Mouse (Mus musculus) MEL (cell line): ENCODE measurements around the gene Mgll. TPM values are rescaled to one million over a fixed set of nuclear protein-coding genes. Genes with fewer than 3 reads are reported as not detected.

Source experiments
- DNase-seq: peaks from one replicate; pipeline ENCODE4 v3.0.0; 2011; ENCODE audit warnings: low read depth, low spot score
- H3K27ac ChIP-seq: 2 replicates; pipeline ENCODE4 v1.5.1; 2012; ENCODE audit warnings: low read depth, mild to moderate bottlenecking, control low read depth, low read length, moderate library complexity; ENCODE audit not compliant: control insufficient read depth
- H3K27me3 ChIP-seq, 2 experiments: fragments of 150-350 bp in 1 of 2; sonication (generic) in 1 of 2; 2 replicates each; pipeline ENCODE4 v1.6.1; 2012; ENCODE audit warnings: low read length in 2 of 2, mild to moderate bottlenecking in 2 of 2, improper control_type of control experiment in 1 of 2, moderate library complexity in 1 of 2; ENCODE audit not compliant: insufficient read depth in 2 of 2, control insufficient read depth in 1 of 2
- H3K36me3 ChIP-seq, 2 experiments: 2 replicates each; pipeline ENCODE4 v1.6.1; 2012 to 2014; ENCODE audit warnings: low read length in 2 of 2, improper control_type of control experiment in 1 of 2, inconsistent platforms in 1 of 2, mild to moderate bottlenecking in 1 of 2; ENCODE audit not compliant: insufficient read depth in 2 of 2, control insufficient read depth in 1 of 2
- H3K4me1 ChIP-seq, 2 experiments: fragments of 150-350 bp in 1 of 2; sonication (generic) in 1 of 2; 2 replicates each; pipeline ENCODE4 v1.6.1; 2012; ENCODE audit warnings: low read length in 2 of 2, improper control_type of control experiment in 1 of 2, mild to moderate bottlenecking in 1 of 2; ENCODE audit not compliant: insufficient read depth in 2 of 2, control insufficient read depth in 1 of 2
- H3K4me3 ChIP-seq, 2 experiments: fragments of 150-350 bp in 1 of 2; sonication (generic) in 1 of 2; 2 replicates each; pipeline ENCODE4 v1.5.1; 2012; ENCODE audit warnings: low read depth in 2 of 2, low read length in 2 of 2, mild to moderate bottlenecking in 2 of 2, moderate library complexity in 2 of 2, control low read depth in 1 of 2, improper control_type of control experiment in 1 of 2; ENCODE audit not compliant: control insufficient read depth in 1 of 2, insufficient read depth in 1 of 2
- H3K79me2 ChIP-seq: 2 replicates; pipeline ENCODE4 v1.6.1; 2012; ENCODE audit warnings: mild to moderate bottlenecking, low read length, moderate library complexity; ENCODE audit not compliant: control insufficient read depth, poor library complexity, insufficient read depth
- H3K9ac ChIP-seq: 2 replicates; pipeline ENCODE4 v1.6.1; 2012; ENCODE audit warnings: low read depth, mild to moderate bottlenecking, control low read depth, low read length, moderate library complexity; ENCODE audit not compliant: control insufficient read depth, poor library complexity, severe bottlenecking
- H3K9me3 ChIP-seq: fragments of 150-350 bp; sonication (generic); replicated peaks from 2 replicates; pipeline ENCODE4 v1.6.1; 2012; ENCODE audit warnings: mild to moderate bottlenecking, low read length, improper control_type of control experiment, moderate library complexity; ENCODE audit not compliant: insufficient read depth
- BHLHE40 ChIP-seq: IDR thresholded peaks from 2 replicates; pipeline ENCODE4 v1.6.1; 2012; ENCODE audit warnings: low read depth, mild to moderate bottlenecking, inconsistent platforms, low read length, improper control_type of control experiment, borderline replicate concordance
- CTCF ChIP-seq, 3 experiments: IDR thresholded peaks in 2 of 3; conservative IDR thresholded peaks in 1 of 3; 2 replicates each; pipeline ENCODE4 v1.5.1; 2011 to 2012; ENCODE audit warnings: low read length in 3 of 3, low read depth in 2 of 3, mild to moderate bottlenecking in 2 of 3, improper control_type of control experiment in 1 of 3, inconsistent platforms in 1 of 3, mixed read lengths in 1 of 3, moderate library complexity in 1 of 3; ENCODE audit not compliant: control insufficient read depth in 1 of 3, insufficient read depth in 1 of 3, poor library complexity in 1 of 3, severe bottlenecking in 1 of 3
- ETS1 ChIP-seq: IDR thresholded peaks from 2 replicates; pipeline ENCODE4 v1.6.1; 2012; ENCODE audit warnings: low read depth, mild to moderate bottlenecking, inconsistent platforms, low read length, improper control_type of control experiment, moderate library complexity
- GABPA ChIP-seq: IDR thresholded peaks from 2 replicates; pipeline ENCODE4 v1.6.1; 2012; ENCODE audit warnings: low read depth, mild to moderate bottlenecking, inconsistent platforms, low read length, improper control_type of control experiment, moderate library complexity
- HCFC1 ChIP-seq: IDR thresholded peaks from 2 replicates; pipeline ENCODE4 v1.6.1; 2012; ENCODE audit warnings: low read depth, mild to moderate bottlenecking, inconsistent platforms, low read length, improper control_type of control experiment, moderate library complexity
- MAFK ChIP-seq: IDR thresholded peaks from 2 replicates; pipeline ENCODE4 v1.6.1; 2011; ENCODE audit warnings: low read depth, mild to moderate bottlenecking, low read length, improper control_type of control experiment, borderline replicate concordance
- MAX ChIP-seq: IDR thresholded peaks from 2 replicates; pipeline ENCODE4 v1.6.1; 2011; ENCODE audit warnings: low read length, improper control_type of control experiment
- MAZ ChIP-seq: IDR thresholded peaks from 2 replicates; pipeline ENCODE4 v1.6.1; 2012; ENCODE audit warnings: low read depth, mild to moderate bottlenecking, inconsistent platforms, low read length, improper control_type of control experiment
- MEF2A ChIP-seq: IDR thresholded peaks from 2 replicates; pipeline ENCODE4 v1.6.1; 2014; ENCODE audit warnings: low read depth, mild to moderate bottlenecking, inconsistent platforms, low read length, improper control_type of control experiment; ENCODE audit not compliant: poor library complexity, insufficient replicate concordance, severe bottlenecking; ENCODE audit errors: extremely low read depth
- MXI1 ChIP-seq: IDR thresholded peaks from 2 replicates; pipeline ENCODE4 v1.6.1; 2011; ENCODE audit warnings: mild to moderate bottlenecking, low read depth, low read length, improper control_type of control experiment
- MYB ChIP-seq: IDR thresholded peaks from 2 replicates; pipeline ENCODE4 v1.6.1; 2011; ENCODE audit warnings: mild to moderate bottlenecking, low read depth, low read length, improper control_type of control experiment
- NELFE ChIP-seq: IDR thresholded peaks from 2 replicates; pipeline ENCODE4 v1.6.1; 2011; ENCODE audit warnings: low read depth, low read length, improper control_type of control experiment
- NRF1 ChIP-seq: IDR thresholded peaks from 2 replicates; pipeline ENCODE4 v1.6.1; 2014; ENCODE audit warnings: low read depth, mild to moderate bottlenecking, inconsistent platforms, low read length, improper control_type of control experiment, moderate library complexity; ENCODE audit not compliant: poor library complexity, insufficient read depth, severe bottlenecking
- POLR2A ChIP-seq, 2 experiments: IDR thresholded peaks; 2 replicates each; pipeline ENCODE4 v1.6.1; 2011 to 2012; ENCODE audit warnings: low read length in 2 of 2, mild to moderate bottlenecking in 2 of 2, control low read depth in 1 of 2, improper control_type of control experiment in 1 of 2, low read depth in 1 of 2, moderate library complexity in 1 of 2; ENCODE audit not compliant: control insufficient read depth in 1 of 2, insufficient read depth in 1 of 2, poor library complexity in 1 of 2
- POLR2AphosphoS5 ChIP-seq: IDR thresholded peaks from 2 replicates; pipeline ENCODE4 v1.6.1; 2012; ENCODE audit warnings: low read depth, borderline replicate concordance, mild to moderate bottlenecking, inconsistent platforms, low read length, moderate library complexity, mixed read lengths
- RCOR1 ChIP-seq: IDR thresholded peaks from 2 replicates; pipeline ENCODE4 v1.6.1; 2012; ENCODE audit warnings: low read depth, mild to moderate bottlenecking, inconsistent platforms, low read length, improper control_type of control experiment
- SIN3A ChIP-seq: IDR thresholded peaks from 2 replicates; pipeline ENCODE4 v1.6.1; 2012; ENCODE audit warnings: low read length, improper control_type of control experiment, inconsistent platforms
- TAL1 ChIP-seq: IDR thresholded peaks from 2 replicates; pipeline ENCODE4 v1.6.1; 2012; ENCODE audit warnings: mild to moderate bottlenecking, inconsistent platforms, low read length, moderate library complexity, mixed read lengths
- TCF12 ChIP-seq: IDR thresholded peaks from 2 replicates; pipeline ENCODE4 v1.6.1; 2014; ENCODE audit warnings: low read depth, mild to moderate bottlenecking, inconsistent platforms, low read length, improper control_type of control experiment, moderate library complexity
- USF2 ChIP-seq, 2 experiments: IDR thresholded peaks; 2 replicates each; pipeline ENCODE4 v1.6.1; 2011 to 2012; ENCODE audit warnings: improper control_type of control experiment in 2 of 2, low read length in 2 of 2, borderline replicate concordance in 1 of 2, inconsistent platforms in 1 of 2, low read depth in 1 of 2, mild to moderate bottlenecking in 1 of 2; ENCODE audit not compliant: insufficient read depth in 1 of 2
- ZNF384 ChIP-seq: IDR thresholded peaks from 2 replicates; pipeline ENCODE4 v1.6.1; 2012; ENCODE audit warnings: low read depth, mild to moderate bottlenecking, inconsistent platforms, low read length, improper control_type of control experiment
- polyA plus RNA-seq, 2 experiments: library from polyadenylated mRNA; stranded (reverse) in 1 of 2; unstranded in 1 of 2; fragments of >175 nt in 1 of 2; fragments of >200 nt in 1 of 2; gene quantifications; 2 replicates each; pipeline versions ENCODE4 v1.2.1 to v1.2.4; 2012; ENCODE audit warnings: low replicate concordance in 2 of 2, low read depth in 1 of 2; ENCODE audit not compliant: insufficient read length in 2 of 2, insufficient read depth in 1 of 2, missing spikeins in 1 of 2
- total RNA-seq: library from RNA; depleted of rRNA; stranded (reverse); fragments of 300-350 nt; gene quantifications from 2 replicates; pipeline ENCODE4 v1.2.3, GENCODE M21; 2012

Gene Mgll
- total and polyA plus RNA-seq, 3 experiments = not detected

- Histone ChIP-seq H3K27ac (no peak overlapping the region), H3K4me3 (no peak overlapping the region), H3K36me3 (no peaks in the 10 kb centered on the region), H3K9ac (no peak overlapping the region), H3K4me1 (no peaks in the 10 kb centered on the region), H3K27me3 (peaks cover 0 to 10% of the 10 kb centered on the region in 2 experiments; a peak in 3 of 4 replicates), H3K79me2 (no peaks in the 10 kb centered on the region), H3K9me3 (no peaks in the 10 kb centered on the region)
- DNase-seq = no peak
- no peak for TF ChIP-seq SIN3A
- no peak for TF ChIP-seq ZNF384
- TF ChIP-seq MAX = no peak
- no peak for TF ChIP-seq CTCF (IDR thresholded peaks at IDR 0.05 in 2 of 3, conservative IDR thresholded peaks at IDR 0.05 in 1 of 3; ENCODE audit: control insufficient read depth in 1 of 3, insufficient read depth in 1 of 3, low read depth in 2 of 3, low read length in 3 of 3, poor library complexity in 1 of 3, severe bottlenecking in 1 of 3)
- no peak for TF ChIP-seq TCF12
- TF ChIP-seq MAFK = no peak
- no peak for TF ChIP-seq BHLHE40
- no peak for TF ChIP-seq USF2 (IDR thresholded peaks at IDR 0.05; ENCODE audit: borderline replicate concordance in 1 of 2, insufficient read depth in 1 of 2, low read depth in 1 of 2, low read length in 2 of 2)
- no peak for TF ChIP-seq ETS1
- TF ChIP-seq POLR2A (IDR thresholded peaks at IDR 0.05; ENCODE audit: control insufficient read depth in 1 of 2, insufficient read depth in 1 of 2, low read depth in 1 of 2, low read length in 2 of 2, poor library complexity in 1 of 2) = no peak
- TF ChIP-seq MXI1 = no peak
- TF ChIP-seq, all 39 proteins: peak for 0
These were observed 43.2 kb upstream of the Mgll start for GRCm38 (mm10) chr6:88681026-88681425.

GRCm38 (mm10) chr6:88683380-88684053, 40.7 kb upstream of the Mgll start:
- no peak overlapping the region for H3K9ac ChIP-seq
- no peaks in the 10 kb centered on the region for H3K4me1 ChIP-seq
- no peak for DNase-seq
- no peak overlapping the region for H3K27ac ChIP-seq
- no peaks in the 10 kb centered on the region for H3K9me3 ChIP-seq
- no peaks in the 10 kb centered on the region for H3K79me2 ChIP-seq
- no peaks in the 10 kb centered on the region for H3K36me3 ChIP-seq
- TF ChIP-seq GABPA = no peak
- no peak overlapping the region for H3K4me3 ChIP-seq
- H3K27me3 ChIP-seq = peaks cover 3 to 6% of the 10 kb centered on the region in 2 experiments

GRCm38 (mm10) chr6:88688171-88688570, 36.0 kb upstream of the Mgll start:
- Histone ChIP-seq H3K27ac (no peak overlapping the region), H3K79me2 (no peaks in the 10 kb centered on the region), H3K9me3 (no peaks in the 10 kb centered on the region), H3K27me3 (peaks cover 3 to 4% of the 10 kb centered on the region in 2 experiments; a peak in 3 of 4 replicates), H3K4me1 (no peaks in the 10 kb centered on the region), H3K9ac (no peak overlapping the region), H3K36me3 (no peaks in the 10 kb centered on the region), H3K4me3 (no peak overlapping the region)
- TF ChIP-seq NRF1 (no peak), NELFE (no peak), POLR2AphosphoS5 (no peak), MAZ (no peak), TAL1 (no peak), RCOR1 (no peak), POLR2A (IDR thresholded peaks at IDR 0.05; ENCODE audit: control insufficient read depth in 1 of 2, insufficient read depth in 1 of 2, low read depth in 1 of 2, low read length in 2 of 2, poor library complexity in 1 of 2) (no peak), HCFC1 (no peak), MXI1 (no peak), MYB (no peak), TCF12 (no peak), MEF2A (no peak), MAFK (no peak)
- no peak for DNase-seq
